Mouse (Mus musculus) regulatory T cell (primary cell): ENCODE measurements around the gene Ift20.

Experiments
- in situ Hi-C: fragments of 300-600 bp; cut with MboI, MseI; formaldehyde crosslinking; loops from one replicate; pipeline ENCODE4 v1.15.1; 2025; ENCODE audit warnings: high pct_unique_total_duplicates

Gene Ift20

GRCm38 (mm10) chr11:78536080-78536689, at the start of gene Ift20, which contains the start of gene Tnfaip1:
TSS of gene Ift20 (plus strand) at chr11:78536361.
TSS of gene Tnfaip1 (minus strand) at chr11:78536332.
- in situ Hi-C loops = loop anchor here (10.0 kb wide), 1 partner anchor 1321 kb away; the partner anchor contains the start of gene Ssh2

GRCm38 (mm10) chr11:78488168-78488567, 48.0 kb upstream of the Ift20 start:
- in situ Hi-C loops = no loop called here

- in situ Hi-C loops = no loop called here
Measured at GRCm38 (mm10) chr11:78490781-78491241, 45.4 kb upstream of the Ift20 start.

GRCm38 (mm10) chr11:78495904-78496303, 40.3 kb upstream of the Ift20 start:
- in situ Hi-C loops = no loop called here

GRCm38 (mm10) chr11:78497071-78497541, 39.1 kb upstream of the Ift20 start:
- in situ Hi-C loops = no loop called here

DNA sequence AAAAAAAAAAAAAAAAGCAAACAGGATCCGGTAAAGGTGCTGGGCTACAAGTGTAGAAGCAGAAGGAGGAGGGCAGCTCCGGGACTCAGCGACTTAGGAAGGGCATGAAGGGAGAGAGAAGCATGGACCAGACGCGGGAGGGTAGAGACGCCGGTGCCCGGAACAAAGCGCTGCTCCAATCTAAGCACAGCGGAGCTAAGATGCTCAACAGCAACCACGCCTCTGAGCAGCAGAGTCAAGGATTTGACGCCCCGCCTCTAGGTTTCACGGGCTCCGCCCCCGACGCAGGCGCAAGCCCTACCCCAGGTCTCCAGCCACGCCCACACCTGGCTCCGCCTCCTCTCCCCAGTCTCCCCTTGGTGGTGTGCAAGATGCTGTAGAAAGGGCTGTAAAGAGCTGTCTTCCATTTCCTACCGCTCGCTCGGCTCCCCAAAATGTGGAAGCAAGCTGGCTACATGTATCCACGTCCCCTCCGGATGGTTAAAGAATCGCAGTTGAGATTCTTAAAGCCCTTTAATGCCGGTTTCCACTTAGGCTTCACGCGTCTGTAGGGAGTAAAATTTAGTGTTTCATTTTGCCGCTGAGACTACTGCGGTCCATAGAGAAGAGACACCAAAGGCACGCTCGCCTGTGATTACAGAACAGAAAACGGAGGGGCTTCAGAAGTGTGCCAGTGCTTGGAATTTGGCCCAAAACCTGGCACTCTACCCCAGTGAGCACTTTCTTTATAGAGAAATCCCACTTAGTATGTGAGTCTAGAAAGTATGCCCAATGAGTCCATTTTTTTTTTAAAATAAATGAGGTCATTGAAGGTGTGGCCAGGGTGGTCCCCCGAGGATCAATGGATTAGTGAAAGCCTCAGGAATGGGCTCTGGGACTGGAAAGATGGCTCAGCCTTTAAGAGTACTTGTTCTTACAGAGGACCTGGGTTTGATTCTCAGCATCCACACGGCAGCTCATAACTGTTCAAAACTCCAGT, 38.3 kb upstream of the Ift20 start, which contains the start of gene Sarm1:
Gene Sarm1, minus strand, starts transcription at position 211 of the 979 bp plus-strand sequence.
- in situ Hi-C loops = no loop called here

DNA sequence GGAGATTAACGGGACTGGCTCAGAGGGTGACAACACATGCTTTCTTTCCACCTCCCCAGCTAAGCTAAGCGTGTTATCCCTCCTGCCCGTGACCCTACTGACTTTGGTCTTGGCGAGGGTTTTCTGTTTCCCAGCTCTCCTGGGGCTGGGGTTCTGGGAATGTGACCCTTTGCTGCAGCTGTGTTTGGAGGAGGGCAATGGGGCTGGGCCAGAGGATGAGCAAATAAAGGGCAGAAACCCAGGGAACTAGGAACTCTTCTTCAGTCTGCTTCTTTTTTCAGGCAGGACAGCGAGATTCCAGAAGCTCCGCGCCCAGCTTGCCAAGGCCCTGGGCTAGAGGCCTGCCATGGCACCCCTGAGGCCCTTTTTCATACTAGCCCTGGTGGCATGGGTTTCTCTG, 37.2 kb upstream of the Ift20 start, which contains the start of gene Vtn:
Gene Vtn, plus strand, starts transcription at position 88 of the 400 bp plus-strand sequence.
- in situ Hi-C loops = no loop called here

DNA sequence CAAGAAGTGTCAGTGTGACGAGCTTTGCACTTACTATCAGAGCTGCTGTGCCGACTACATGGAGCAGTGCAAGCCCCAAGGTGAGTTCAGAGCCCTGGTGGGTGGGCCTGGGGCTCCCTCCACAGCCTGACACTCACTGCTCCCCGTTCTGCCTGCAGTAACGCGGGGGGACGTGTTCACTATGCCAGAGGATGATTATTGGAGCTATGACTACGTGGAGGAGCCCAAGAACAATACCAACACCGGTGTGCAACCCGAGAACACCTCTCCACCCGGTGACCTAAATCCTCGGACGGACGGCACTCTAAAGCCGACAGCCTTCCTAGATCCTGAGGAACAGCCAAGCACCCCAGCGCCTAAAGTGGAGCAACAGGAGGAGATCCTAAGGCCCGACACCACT, 36.6 kb upstream of the Ift20 start:
- in situ Hi-C loops = no loop called here

- in situ Hi-C loops = no loop called here
Measured at GRCm38 (mm10) chr11:78500623-78501202, 35.4 kb upstream of the Ift20 start.

GRCm38 (mm10) chr11:78501529-78501928, 34.6 kb upstream of the Ift20 start:
- in situ Hi-C loops = no loop called here

DNA sequence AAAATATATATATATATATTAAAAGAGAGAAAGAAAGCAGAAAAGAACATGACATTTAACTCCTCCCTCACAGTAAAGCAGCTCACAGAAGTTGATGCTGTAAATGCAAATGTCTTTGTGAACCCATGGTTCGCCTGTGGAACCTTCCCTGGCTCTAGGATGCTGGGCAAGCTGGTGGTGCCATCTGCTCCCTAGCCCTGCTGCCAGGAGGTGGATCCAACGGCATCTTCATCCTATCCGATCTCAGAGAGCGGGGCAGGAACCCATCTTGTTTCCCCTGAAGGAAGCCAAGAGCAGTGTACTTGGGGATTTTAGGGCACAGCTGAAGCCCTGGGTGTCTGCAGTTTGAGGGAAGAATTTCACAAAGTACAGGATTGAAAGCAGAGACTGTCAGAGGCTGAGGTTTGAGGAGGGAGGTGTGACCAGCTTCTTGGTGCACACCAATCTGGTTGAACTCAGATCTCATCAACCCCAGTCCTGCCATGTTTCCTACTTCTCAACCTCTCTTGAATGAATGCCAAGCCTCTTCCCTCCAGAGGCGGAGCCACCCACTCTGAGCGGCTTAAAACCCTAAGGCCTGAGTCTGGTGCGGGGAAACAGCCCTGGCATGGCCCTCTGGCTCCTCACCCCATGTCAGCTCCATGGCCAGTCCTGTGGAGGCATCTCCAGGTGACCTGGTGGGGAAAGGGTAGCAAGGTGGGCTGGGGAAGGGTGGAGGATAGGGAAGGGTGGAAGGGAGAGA, 33.1 kb upstream of the Ift20 start, which contains the start of gene Sebox:
Gene Sebox, plus strand, starts transcription at position 539 of the 742 bp plus-strand sequence.
- in situ Hi-C loops = no loop called here

DNA sequence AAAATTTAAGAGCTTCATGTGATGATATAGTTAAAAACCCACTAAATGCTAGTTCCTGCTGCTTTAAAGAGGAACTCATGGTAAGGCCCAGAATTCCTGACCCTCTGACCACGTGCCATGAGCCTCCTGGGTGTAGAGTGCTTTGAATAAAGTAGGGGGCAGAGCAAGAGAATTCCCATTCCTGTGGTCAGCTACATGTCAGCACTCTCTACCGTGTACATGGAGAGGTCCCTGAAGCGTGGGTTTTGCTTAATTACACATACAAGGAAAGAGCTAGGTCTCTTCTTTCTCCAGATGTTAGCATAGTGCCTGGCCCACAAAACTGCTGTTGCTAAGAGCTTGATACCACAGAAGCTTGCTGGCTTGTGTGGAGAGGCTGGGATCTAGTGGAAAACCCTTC, 30.7 kb upstream of the Ift20 start:
- in situ Hi-C loops = no loop called here

DNA sequence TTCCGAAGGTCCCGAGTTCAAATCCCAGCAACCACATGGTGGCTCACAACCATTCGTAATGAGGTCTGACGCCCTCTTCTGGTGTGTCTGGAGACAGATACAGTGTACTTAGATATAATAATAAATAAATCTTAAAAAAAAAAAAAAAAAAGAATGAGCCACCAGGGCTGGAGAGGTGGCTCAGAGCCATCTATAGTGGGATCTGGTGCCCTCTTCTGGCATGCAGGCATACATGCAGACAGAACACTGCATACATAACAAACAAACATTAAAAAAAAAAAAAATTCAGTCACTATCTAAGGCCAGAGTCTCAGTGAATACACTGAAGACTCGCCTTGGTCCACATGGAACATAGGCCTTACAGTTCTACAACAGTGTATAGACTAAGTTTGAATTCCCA, 27.0 kb upstream of the Ift20 start:
- in situ Hi-C loops = no loop called here

DNA sequence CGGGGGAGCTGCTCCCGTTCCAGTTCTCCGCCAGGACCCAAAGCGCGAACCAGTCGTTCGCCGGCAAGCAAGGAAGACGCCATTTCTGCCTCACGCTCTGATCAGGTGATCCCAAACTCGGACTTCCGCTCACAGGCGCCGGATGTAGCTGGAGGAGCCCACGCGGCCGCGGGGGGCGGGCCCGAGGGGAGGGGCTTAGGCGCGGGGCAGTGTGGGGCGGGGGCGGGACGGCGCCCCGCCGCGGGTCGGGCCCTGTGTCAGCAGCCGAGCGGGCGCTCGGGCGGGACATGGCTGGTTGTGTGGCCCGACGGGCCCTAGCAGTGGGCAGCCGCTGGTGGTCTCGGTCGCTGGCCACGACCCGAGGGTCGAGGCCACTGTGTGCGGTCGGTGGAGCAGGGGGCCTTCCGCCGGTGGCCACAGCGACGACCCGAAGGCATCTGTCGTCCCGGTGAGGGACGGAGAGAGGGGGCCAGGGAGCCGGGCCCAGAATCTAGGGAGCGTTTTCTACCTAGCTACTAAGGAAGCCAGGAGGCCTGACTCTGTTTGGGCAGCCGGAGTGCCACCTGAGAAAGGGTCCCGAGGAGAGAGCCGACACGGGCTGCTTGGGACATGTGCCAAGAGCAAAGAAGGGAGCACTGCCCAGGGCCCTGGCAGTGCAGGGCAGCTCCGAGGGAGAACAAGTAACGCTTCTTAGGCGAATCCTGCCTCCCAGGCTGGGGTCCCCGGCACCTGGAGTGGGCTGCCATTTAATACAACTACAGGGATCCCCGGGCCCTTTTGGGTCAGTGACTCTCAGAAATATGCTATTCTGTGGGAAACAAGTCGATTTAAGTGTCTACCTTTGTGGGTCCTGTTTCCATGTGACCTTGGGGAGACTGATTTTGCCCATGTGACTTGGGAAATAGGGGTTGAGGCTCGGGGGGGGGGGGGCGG, 23.9 kb upstream of the Ift20 start, which contains the start of the genes Tmem199 and Poldip2:
Gene Tmem199, minus strand, starts transcription at position 148 of the 933 bp plus-strand sequence.
Gene Poldip2, plus strand, starts transcription at position 169 of the 933 bp plus-strand sequence.
- in situ Hi-C loops = no loop called here

DNA sequence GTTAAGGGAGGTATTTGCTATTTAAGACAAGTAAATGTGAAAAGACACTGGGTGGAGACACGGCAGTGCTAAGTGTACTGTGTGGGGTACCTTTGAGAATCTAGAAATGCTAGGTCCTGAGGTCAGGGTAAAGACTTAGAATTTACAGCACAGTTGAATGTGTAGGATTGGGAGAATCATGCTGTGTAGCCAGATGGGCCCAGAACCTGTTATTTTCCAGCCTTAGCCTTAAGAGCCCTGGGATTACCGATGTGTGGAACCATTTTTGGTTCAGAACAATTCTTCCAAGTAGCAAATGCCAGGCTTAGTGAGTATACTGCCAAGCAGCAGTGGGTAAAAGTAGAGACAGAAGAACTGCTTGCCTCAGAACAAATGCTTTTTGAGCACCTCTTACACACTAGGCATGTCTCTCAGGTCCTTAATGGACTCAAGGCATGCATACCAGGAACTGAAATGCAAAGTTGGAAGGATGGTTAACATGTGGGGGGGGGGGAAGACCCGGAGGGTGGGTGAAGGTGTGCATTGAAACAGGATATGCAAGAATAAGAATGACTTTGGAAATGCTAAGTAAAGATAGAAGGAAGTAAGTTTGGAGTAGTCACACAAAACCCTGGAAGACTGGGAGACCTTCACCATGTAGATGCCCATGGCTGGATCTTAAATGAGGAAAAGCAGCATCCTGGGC, 22.9 kb upstream of the Ift20 start:
- in situ Hi-C loops = no loop called here

- in situ Hi-C loops = no loop called here
Measured at GRCm38 (mm10) chr11:78515549-78516325, 20.4 kb upstream of the Ift20 start.

DNA sequence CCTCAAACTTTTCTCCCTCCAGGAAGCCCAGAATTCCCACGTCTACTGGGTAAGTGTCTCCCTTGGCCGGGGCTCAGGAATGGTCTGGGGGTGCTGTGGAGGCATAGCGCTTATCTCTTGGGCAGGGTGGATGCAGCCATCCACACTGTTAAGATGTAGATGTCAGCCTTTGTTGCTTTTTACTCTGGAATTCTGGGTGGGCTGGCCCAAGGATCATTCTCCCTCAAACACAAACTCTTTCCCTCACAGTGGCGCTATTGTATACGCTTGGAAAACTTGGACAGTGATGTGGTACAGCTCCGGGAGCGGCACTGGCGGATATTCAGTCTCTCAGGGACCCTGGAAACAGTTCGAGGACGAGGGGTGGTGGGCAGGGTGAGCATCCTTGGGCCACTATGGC, 17.2 kb upstream of the Ift20 start:
- in situ Hi-C loops = no loop called here

GRCm38 (mm10) chr11:78521880-78522279, 14.3 kb upstream of the Ift20 start:
- in situ Hi-C loops = no loop called here
